Comparison of ENCODE assay signal across 26 mouse cellular contexts in genomic region chr19:50582952-50583351, GRCm38 (mm10).
A peak's percentile ranks its signal among the peaks of the same experiment; 100 is the strongest.
DNase-seq lines count a peak whose midpoint lies in the region; ATAC-seq and TF ChIP-seq lines count a peak whose summit lies in the region.
"Had no signal": no experiment of that assay in that cellular context is flagged by ENCODE, and none has a peak within 500 bp of the region (broad histone marks: within the 10 kb centered on the region; RNA-seq: fewer than 3 reads in every experiment).

No protein-coding gene starts in this region.

- ATAC-seq in midbrain, postnatal 0 days (ENCODE audit: low FRiP score) = no peak
- no peak for ATAC-seq in midbrain, embryonic 15.5 days (replicated peaks)
- ATAC-seq in kidney, postnatal 0 days (replicated peaks; ENCODE audit: low FRiP score, low read depth) = peak; percentile 59; the same call in 1 of the 2 replicates
- ATAC-seq in intestine, postnatal 0 days = no peak
- ATAC-seq: activated CD4-positive, CD25-positive, alpha-beta regulatory T cell, adult 4 months; forebrain, embryonic 15.5 days had no signal

- no peaks in the 10 kb centered on the region for H3K27me3 ChIP-seq in midbrain, postnatal 0 days (ENCODE audit: insufficient read depth, low read length)
- no peaks in the 10 kb centered on the region for H3K27me3 ChIP-seq in midbrain, embryonic 15.5 days (replicated peaks)
- H3K27me3 ChIP-seq in kidney, postnatal 0 days (ENCODE audit: insufficient read depth, low read length) = no peaks in the 10 kb centered on the region
- H3K27me3 ChIP-seq in intestine, postnatal 0 days (replicated peaks; ENCODE audit: control insufficient read depth, insufficient read depth, low read length) = no peaks in the 10 kb centered on the region
- H3K27me3 ChIP-seq: embryonic facial prominence, embryonic 13.5 days; forebrain, embryonic 12.5 days; forebrain, embryonic 15.5 days; heart, embryonic 13.5 days had no signal

- no peak for TF ChIP-seq CTCF in midbrain, postnatal 0 days (IDR thresholded peaks at IDR 0.05)
- no peak for TF ChIP-seq CTCF in kidney, postnatal 0 days (IDR thresholded peaks at IDR 0.05; ENCODE audit: low read depth)
- no peak for TF ChIP-seq CTCF in intestine, postnatal 0 days (IDR thresholded peaks at IDR 0.05; ENCODE audit: low read depth)

- no peaks in the 10 kb centered on the region for H3K36me3 ChIP-seq in midbrain, postnatal 0 days (ENCODE audit: insufficient read depth, low read length)
- no peaks in the 10 kb centered on the region for H3K36me3 ChIP-seq in midbrain, embryonic 15.5 days (replicated peaks)
- no peaks in the 10 kb centered on the region for H3K36me3 ChIP-seq in kidney, postnatal 0 days (ENCODE audit: insufficient read depth, low read length)
- no peaks in the 10 kb centered on the region for H3K36me3 ChIP-seq in intestine, postnatal 0 days (ENCODE audit: control insufficient read depth, insufficient read depth)
- H3K36me3 ChIP-seq: embryonic facial prominence, embryonic 10.5 days; embryonic facial prominence, embryonic 13.5 days; forebrain, embryonic 12.5 days; forebrain, embryonic 15.5 days; heart, embryonic 10.5 days; heart, embryonic 13.5 days had no signal

- H3K4me3 ChIP-seq in midbrain, postnatal 0 days (ENCODE audit: low read depth, low read length) = no peak overlapping the region
- H3K4me3 ChIP-seq in midbrain, embryonic 15.5 days = no peak overlapping the region
- no peak overlapping the region for H3K4me3 ChIP-seq in kidney, postnatal 0 days (replicated peaks; ENCODE audit: low read depth, low read length)
- H3K4me3 ChIP-seq in intestine, postnatal 0 days (ENCODE audit: low read depth, low read length) = no peak overlapping the region
- H3K4me3 ChIP-seq: embryonic facial prominence, embryonic 10.5 days; embryonic facial prominence, embryonic 13.5 days; erythroblast, embryonic 14.5 days; forebrain, embryonic 12.5 days; forebrain, embryonic 15.5 days; heart, embryonic 10.5 days; heart, embryonic 13.5 days had no signal

- 0 out of 2 replicates have a peak overlapping the region, but pooled peaks have one; percentile 26 for H3K27ac ChIP-seq in midbrain, postnatal 0 days (ENCODE audit: low read depth, low read length)
- no peak overlapping the region for H3K27ac ChIP-seq in midbrain, embryonic 15.5 days
- no peak overlapping the region for H3K27ac ChIP-seq in kidney, postnatal 0 days
- no peak overlapping the region for H3K27ac ChIP-seq in intestine, postnatal 0 days (ENCODE audit: low read depth, low read length)
- H3K27ac ChIP-seq: embryonic facial prominence, embryonic 10.5 days; embryonic facial prominence, embryonic 13.5 days; forebrain, embryonic 12.5 days; forebrain, embryonic 15.5 days; heart, embryonic 10.5 days; heart, embryonic 13.5 days; hindbrain, embryonic 14.5 days had no signal

- H3K4me2 ChIP-seq in midbrain, postnatal 0 days (ENCODE audit: low read depth, low read length, poor library complexity, severe bottlenecking) = no peak overlapping the region
- no peak overlapping the region for H3K4me2 ChIP-seq in midbrain, embryonic 15.5 days
- no peak overlapping the region for H3K4me2 ChIP-seq in kidney, postnatal 0 days (ENCODE audit: low read length)
- H3K4me2 ChIP-seq in intestine, postnatal 0 days (replicated peaks; ENCODE audit: low read depth) = no peak overlapping the region
- H3K4me2 ChIP-seq: embryonic facial prominence, embryonic 13.5 days; forebrain, embryonic 12.5 days; forebrain, embryonic 15.5 days; heart, embryonic 13.5 days; hindbrain, embryonic 14.5 days had no signal

- peak; percentile 15 for DNase-seq in kidney, adult 11 months
- DNase-seq in kidney, adult 18-20 months = no peak
- no peak for DNase-seq in midbrain, postnatal 0 days (ENCODE audit: low spot score)
- peak; percentile 24 for DNase-seq in kidney, postnatal 0 days (ENCODE audit: low spot score)
- peak; percentile 31 to 49 for DNase-seq in kidney, postnatal 36 days
- DNase-seq in heart, adult 8-10 months (ENCODE audit: low spot score) = no peak
- DNase-seq: adrenal gland, adult 8-10 months; adrenal gland, postnatal 25 days; cerebellum, adult 11-12 months; cerebellum, adult 8-10 months; cerebellum, postnatal 10 days; gastrocnemius, postnatal 25 days; heart, adult 18-20 months; heart, postnatal 14 days; heart, postnatal 4 days had no signal

- no peaks in the 10 kb centered on the region for H3K9me3 ChIP-seq in midbrain, postnatal 0 days (ENCODE audit: low read length)
- H3K9me3 ChIP-seq in midbrain, embryonic 15.5 days = no peaks in the 10 kb centered on the region
- no peaks in the 10 kb centered on the region for H3K9me3 ChIP-seq in kidney, postnatal 0 days (replicated peaks; ENCODE audit: low read length)
- H3K9me3 ChIP-seq in intestine, postnatal 0 days (ENCODE audit: control insufficient read depth) = no peaks in the 10 kb centered on the region
- H3K9me3 ChIP-seq: embryonic facial prominence, embryonic 10.5 days; embryonic facial prominence, embryonic 13.5 days; forebrain, embryonic 12.5 days; forebrain, embryonic 15.5 days; heart, embryonic 10.5 days; heart, embryonic 13.5 days had no signal

- no peak overlapping the region for H3K9ac ChIP-seq in midbrain, postnatal 0 days (replicated peaks; ENCODE audit: low read length, poor library complexity, severe bottlenecking)
- no peak overlapping the region for H3K9ac ChIP-seq in midbrain, embryonic 15.5 days
- no peak overlapping the region for H3K9ac ChIP-seq in kidney, postnatal 0 days (ENCODE audit: low read depth, low read length)
- no peak overlapping the region for H3K9ac ChIP-seq in intestine, postnatal 0 days (ENCODE audit: low read depth, low read length)
- H3K9ac ChIP-seq: embryonic facial prominence, embryonic 13.5 days; forebrain, embryonic 12.5 days; forebrain, embryonic 15.5 days; heart, embryonic 13.5 days; hindbrain, embryonic 14.5 days had no signal

- H3K4me1 ChIP-seq in midbrain, postnatal 0 days (ENCODE audit: insufficient read depth, low read length) = no peaks in the 10 kb centered on the region
- peaks cover 6% of the 10 kb centered on the region; the same call in 1 of the 2 replicates for H3K4me1 ChIP-seq in midbrain, embryonic 15.5 days
- H3K4me1 ChIP-seq in kidney, postnatal 0 days (replicated peaks; ENCODE audit: insufficient read depth, low read length) = no peaks in the 10 kb centered on the region
- no peaks in the 10 kb centered on the region for H3K4me1 ChIP-seq in intestine, postnatal 0 days (replicated peaks; ENCODE audit: control insufficient read depth, insufficient read depth, low read length)
- H3K4me1 ChIP-seq: embryonic facial prominence, embryonic 10.5 days; embryonic facial prominence, embryonic 13.5 days; forebrain, embryonic 12.5 days; forebrain, embryonic 15.5 days; heart, embryonic 10.5 days; heart, embryonic 13.5 days had no signal

Comparison
In these comparisons a context has a peak if more than half of its experiments do, and no peak if none do; other contexts are left out.
1. DNase-seq: peak in kidney, adult 11 months (single experiment), kidney, postnatal 0 days (single experiment) and kidney, postnatal 36 days (2 of 2); none in kidney, adult 18-20 months (single experiment), midbrain, postnatal 0 days (single experiment) and heart, adult 8-10 months (single experiment).